Mouse (Mus musculus): Measurements from ENCODE around the gene Epas1. TPM values are rescaled to one million over a fixed set of nuclear protein-coding genes. Genes with fewer than 3 reads are reported as not detected.

Gene Epas1
- total RNA-seq, 2 experiments from 2014 or later, result 51.0 to 57.3 TPM

DNA sequence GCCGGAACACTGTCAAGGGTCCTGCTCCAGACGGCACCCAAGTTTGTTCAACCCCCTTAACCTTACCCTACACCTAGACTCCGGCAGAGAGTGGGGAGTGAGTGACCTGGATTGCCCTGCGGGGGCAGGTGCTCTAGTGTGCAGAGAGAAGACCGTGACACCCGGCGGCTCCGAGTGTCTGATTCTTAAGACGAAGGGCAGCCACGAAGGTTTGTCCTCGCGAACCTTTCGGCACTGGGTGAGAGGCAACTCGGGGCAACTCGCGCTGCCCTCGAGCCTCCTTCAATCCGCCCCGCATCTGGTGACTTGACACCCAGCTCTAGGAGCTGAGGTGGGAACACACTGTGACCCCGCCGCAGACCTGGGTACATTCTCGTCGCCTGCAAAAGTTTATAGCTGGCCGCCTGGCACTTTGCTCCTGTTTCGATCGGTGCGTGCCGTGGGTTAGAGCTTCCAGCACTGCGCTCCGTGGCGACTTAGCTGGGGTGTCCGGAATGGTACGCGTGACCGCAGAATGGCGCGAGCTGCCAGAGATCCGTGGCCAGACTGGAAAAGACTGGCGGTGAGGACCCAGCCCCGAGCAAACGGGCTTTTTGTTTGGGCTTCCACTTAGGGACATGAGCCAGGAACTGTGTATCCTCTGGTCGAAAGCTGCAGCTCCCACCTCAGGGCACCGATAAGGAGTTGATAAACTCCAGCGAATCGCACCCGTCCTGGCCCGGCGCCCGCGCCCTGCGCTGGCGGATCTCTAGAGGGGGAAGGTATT is 1.5 kb downstream of the Epas1 start:
- peak in 1 of 2 experiments; percentile 32 for DNase-seq (ENCODE audit: low spot score in 2 of 2)

DNA sequence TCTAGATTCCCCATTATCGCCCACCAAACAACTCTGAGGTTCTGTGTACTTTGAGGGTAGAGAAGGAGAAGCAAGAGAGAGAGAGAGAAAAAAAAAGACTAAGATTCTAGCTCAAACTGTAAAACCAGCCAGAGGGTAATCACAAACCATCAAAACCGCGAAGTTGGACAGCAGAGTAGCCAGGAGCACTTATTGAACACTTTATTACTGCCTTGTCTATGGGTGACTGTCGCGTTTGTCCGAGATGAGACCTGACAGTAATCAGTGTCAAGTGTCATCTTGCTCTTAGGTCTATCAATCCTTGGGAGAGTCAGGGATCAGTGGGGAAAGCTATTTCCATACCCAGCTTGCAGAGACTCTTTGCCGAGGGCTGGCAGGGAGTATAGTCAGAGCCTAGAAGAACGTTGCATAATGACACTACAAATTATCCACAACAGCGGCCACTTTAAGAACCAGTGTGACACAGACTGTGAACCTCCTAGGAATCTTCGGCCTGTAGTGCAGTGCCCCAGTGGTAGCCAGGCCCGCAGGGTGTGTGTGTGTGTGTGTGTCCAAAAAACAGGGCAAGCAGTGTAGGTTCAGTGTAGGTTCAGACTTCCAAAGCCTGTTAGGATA is 2.2 kb downstream of the Epas1 start:
- no peak for DNase-seq (ENCODE audit: low spot score in 2 of 2)

DNA sequence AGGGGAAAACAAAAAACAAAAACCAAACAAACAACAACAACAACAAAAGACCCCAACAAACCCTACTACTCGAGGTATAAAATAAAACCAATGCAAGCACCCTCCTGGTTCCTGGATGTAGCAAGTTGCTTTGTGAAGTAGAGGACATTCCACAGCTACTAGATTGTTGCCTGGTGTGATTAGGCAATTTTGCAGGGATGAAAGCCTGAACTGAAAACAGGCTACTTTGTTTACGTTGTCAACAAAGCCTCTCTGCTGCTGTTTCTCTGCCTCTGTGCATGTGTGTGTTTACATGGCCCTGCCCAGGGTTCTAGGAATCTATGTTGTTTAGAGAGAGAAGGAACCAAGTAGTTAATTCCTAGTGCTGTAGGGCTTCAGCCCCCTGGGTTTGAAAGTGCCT is 4.1 kb downstream of the Epas1 start:
- no peak for DNase-seq (ENCODE audit: low spot score in 2 of 2)

DNA sequence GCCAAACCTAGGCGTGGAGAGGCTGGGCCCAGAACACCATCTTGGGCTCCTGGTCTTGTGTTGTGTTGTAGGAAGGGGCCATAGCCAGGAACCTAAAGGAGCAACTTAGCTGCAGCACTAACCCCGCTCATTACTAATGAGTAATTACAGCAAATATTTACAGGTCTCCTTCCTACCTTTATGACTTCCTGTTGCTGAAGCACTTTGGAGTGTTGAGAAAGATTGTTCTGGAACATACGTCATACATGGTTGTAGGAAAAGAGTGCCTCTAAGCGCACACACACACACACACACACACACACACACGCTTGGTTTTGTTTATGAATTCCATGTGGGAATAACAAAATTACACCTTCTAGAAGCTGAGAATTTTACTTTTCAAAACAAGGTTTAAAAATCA is 8.4 kb downstream of the Epas1 start:
- DNase-seq (ENCODE audit: low spot score in 2 of 2), result no peak

GRCm38 (mm10) chr17:86762479-86763242 is 9.2 kb downstream of the Epas1 start:
- DNase-seq (ENCODE audit: low spot score in 2 of 2), result no peak

DNA sequence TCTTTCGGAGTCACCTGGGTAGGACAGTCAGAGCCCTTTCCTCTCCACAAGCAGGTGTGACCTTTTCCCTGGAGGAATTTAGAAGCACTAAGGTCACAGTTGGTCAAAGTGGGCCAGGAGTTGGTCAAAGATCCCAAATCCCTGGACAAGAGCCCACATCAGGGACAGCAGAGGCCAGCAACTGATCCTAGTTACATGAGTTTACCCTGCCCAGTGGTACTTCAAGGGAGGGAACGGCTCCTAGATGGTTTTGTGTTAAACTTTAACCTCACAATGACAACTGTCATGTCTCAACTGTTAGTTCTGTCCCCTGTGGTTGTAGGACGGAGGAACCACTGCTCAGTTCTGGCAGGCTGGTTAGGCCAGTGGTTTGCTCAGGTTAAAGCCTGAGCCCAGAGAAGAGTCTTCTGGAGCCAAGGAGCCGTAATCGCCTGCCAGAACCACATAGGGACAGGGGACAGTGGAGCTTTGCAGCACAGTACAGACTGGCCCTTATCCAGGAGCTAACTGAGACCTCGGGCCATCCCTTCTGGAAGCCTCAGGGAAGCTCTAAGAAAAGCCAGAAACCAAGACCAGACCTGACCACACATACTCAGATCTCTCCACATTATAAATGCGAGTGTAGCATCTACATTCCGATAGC is 12.4 kb downstream of the Epas1 start:
- DNase-seq (ENCODE audit: low spot score in 2 of 2), result no peak

GRCm38 (mm10) chr17:86766412-86766811 is 12.9 kb downstream of the Epas1 start:
- no peak for DNase-seq (ENCODE audit: low spot score in 2 of 2)

DNA sequence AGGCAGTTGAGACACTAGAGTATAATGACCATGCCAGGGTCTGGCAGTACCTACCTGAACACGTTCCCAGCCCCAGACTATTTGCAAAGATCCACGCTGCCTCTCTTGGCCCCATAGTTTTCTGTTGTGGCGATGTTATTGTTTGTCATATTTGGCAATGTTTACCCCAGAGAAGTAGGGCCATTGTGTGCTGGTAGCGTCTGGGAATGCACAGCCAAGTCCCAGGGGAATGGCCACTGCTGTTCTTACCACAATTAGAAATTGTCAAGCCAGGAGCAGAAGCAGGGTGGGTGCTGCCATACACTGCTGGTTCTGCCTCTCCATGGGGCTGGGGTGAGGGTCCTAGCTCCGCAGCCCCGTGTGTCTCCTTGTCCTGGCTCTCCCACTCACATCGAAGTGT is 15.1 kb downstream of the Epas1 start:
- no peak for DNase-seq (ENCODE audit: low spot score in 2 of 2)

DNA sequence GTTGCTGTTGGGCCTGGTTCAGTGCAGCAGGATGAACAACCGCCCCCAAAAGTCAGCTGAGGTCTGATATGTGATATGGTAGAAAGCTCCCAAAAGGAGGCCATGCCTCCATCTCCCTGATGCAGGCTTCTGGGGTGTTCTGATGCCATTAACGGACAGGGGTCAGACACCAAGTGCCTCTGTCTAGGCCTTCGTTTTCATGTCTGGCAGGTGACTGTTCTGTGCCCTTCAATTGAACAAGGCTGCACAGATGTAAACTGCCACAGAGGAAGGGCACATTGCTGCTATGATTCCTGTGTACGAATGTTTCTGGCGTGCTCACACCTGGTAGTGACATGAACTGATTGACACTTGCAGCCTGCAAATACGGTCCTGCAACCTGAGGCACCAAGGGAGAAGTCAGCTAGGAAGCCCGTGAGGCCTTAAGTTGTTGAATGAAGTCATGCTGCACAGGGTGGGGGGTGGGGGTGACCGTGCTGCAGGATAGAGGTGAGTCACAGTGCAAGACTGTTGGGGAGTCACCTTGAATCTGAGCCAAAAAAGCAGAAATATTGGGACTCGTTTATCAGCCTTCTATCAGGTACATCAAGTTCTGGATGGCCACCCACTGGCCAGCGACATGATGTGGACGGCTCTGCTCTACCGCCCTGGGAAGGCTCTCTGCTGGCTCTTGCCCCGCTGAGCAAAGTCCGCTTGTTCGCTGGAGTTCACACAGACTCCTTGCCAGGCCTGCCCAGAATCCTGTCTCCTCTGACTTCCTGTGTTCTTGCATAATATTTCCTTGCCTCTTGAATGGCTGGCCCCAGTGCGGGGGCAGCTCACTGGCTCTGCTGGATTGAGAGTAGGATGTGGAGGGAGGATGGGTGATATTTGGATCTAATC is 16.1 kb downstream of the Epas1 start:
- DNase-seq (ENCODE audit: low spot score in 2 of 2), result no peak

DNA sequence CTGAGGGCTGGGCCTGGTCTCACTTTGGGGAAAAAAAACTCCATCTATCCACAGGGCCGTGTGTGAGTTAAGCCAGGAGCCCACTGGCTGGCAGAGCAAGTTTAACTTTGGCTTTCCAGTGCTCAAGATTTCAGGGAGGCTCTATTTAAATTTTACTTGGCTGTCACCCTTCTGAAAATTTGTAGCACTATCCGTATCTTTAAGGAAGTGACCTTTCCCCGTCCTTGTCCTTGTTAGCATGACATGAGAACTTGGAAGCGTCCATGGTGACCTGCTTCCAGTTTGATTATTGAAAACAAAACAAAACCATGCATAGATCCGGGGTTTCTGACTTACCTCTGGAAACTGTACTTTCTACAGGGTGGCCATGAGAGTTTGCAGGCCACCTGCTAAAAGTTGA is 17.3 kb downstream of the Epas1 start:
- no peak for DNase-seq (ENCODE audit: low spot score in 2 of 2)

- no peak for DNase-seq (ENCODE audit: low spot score in 2 of 2)
Observed at GRCm38 (mm10) chr17:86772035-86772434, 18.5 kb downstream of the Epas1 start.

- DNase-seq (ENCODE audit: low spot score in 2 of 2), result no peak
Observed at GRCm38 (mm10) chr17:86772929-86773588, 19.6 kb downstream of the Epas1 start.

DNA sequence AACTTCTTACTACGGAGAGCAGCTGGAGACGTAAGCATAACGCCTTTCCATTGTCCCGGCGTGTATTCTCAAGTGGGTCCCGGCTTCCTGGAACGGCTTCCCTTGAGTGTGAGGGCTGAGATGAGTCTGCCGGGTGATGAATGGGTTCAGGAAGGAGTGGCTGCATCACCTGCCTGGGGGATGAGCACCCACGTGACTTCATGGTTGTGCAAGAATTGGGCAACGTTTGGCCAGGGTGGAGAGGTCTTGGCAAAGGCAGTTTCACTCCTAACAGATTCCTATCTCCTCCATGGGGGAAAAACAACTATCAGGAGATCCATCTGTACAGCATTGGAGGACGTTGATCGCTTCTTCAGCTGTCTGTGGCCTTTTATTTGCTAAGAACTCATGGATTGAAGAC is 23.0 kb downstream of the Epas1 start:
- no peak for DNase-seq (ENCODE audit: low spot score in 2 of 2)

- no peak for DNase-seq (ENCODE audit: low spot score in 2 of 2)
Observed at GRCm38 (mm10) chr17:86778147-86778546, 24.6 kb downstream of the Epas1 start.

GRCm38 (mm10) chr17:86779191-86780130 is 26.0 kb downstream of the Epas1 start:
- DNase-seq (ENCODE audit: low spot score in 2 of 2), result no peak

DNA sequence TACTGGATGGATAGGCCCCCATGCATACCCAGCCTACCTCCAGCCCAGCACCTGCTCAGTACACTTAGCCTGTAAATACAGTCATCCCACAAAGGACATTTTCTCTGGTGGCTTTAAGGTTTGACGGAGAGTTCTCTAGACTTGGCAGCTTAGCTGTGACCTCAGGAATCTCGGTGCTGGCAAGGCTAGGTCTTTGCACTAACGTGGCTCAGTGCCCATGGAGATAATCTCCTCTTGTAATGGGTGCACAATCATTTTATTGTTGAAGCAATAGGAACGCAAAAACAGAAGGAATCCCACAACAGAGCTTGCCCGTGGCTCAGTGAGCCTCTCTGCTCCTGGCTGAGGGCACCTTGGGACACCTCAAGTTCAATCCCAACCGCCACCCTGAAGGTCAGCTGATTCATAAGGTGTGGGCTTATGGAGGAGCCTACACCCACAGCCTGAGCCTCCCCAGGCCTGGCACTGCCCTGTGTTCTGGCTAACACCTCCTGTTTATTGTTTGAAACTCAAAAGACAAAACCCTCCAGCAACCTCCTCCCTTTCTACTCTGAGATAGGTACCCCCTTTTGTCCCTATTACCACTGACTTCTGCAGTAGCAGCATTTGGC is 27.3 kb downstream of the Epas1 start:
- DNase-seq (ENCODE audit: low spot score in 2 of 2), result no peak

DNA sequence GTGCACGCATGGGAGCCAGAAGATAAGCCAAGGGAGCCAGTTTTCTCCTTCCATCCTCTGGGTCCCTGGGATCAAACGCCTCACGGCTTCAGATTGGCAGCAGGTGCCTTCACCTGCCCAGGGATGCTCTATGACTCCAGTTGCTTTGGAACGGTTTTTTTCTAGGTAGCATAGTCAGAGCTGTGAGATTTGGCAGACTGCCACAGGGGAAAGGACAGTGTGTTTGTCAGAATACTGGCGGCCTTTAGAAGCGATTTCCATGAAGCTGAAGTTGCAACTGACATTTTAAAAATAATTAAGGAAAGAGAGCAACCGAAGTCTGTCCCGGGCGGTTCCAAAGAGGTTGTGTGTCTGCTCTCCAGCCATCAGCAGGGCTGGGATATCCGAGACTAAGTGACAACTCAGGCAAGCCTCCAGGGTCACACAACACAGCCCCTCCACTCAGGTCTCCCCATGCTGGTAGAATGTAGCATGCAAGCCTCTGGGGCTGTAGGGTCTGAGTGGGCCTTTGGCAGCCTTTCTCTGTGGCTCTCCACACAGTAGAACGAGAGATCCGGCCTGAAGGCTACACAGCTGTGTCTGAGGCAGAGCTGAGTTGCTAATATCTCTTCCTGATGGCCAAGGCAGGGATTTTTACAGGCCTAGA is 28.4 kb downstream of the Epas1 start:
- DNase-seq (ENCODE audit: low spot score in 2 of 2), result no peak

- DNase-seq (ENCODE audit: low spot score in 2 of 2), result no peak
Observed at GRCm38 (mm10) chr17:86784405-86784977, 31.0 kb downstream of the Epas1 start.
